Mouse (Mus musculus) ES-E14 (cell line): ENCODE measurements around the gene Tbkbp1. TPM values are rescaled to one million over a fixed set of nuclear protein-coding genes. Genes with fewer than 3 reads are reported as not detected.

ENCODE experiments used
- DNase-seq: peaks from one replicate; pipeline ENCODE4 v3.0.0-alpha.2; 2013; ENCODE audit warnings: low read depth, low spot score
- H3K27ac ChIP-seq: 2 replicates; pipeline ENCODE4 v1.5.1; 2012; ENCODE audit warnings: low read depth, mild to moderate bottlenecking, low read length, moderate library complexity, mixed read lengths; ENCODE audit not compliant: poor library complexity, insufficient read depth, severe bottlenecking
- H3K36me3 ChIP-seq: 2 replicates; pipeline ENCODE4 v1.6.1; 2012; ENCODE audit warnings: mild to moderate bottlenecking, low read length, moderate library complexity, mixed read lengths; ENCODE audit not compliant: control insufficient read depth, poor library complexity, insufficient read depth, severe bottlenecking
- H3K4me1 ChIP-seq, 2 experiments: fragments of 150-350 bp in 1 of 2; sonication (generic) in 1 of 2; 2 replicates each; pipeline ENCODE4 v1.6.1; 2012; ENCODE audit warnings: low read length in 2 of 2, mild to moderate bottlenecking in 1 of 2, mixed read lengths in 1 of 2; ENCODE audit not compliant: control insufficient read depth in 2 of 2, insufficient read depth in 2 of 2, poor library complexity in 1 of 2
- H3K4me3 ChIP-seq, 2 experiments: fragments of 150-350 bp in 1 of 2; sonication (generic) in 1 of 2; 2 replicates each; pipeline ENCODE4 v1.5.1; 2012; ENCODE audit warnings: low read length in 2 of 2, low read depth in 1 of 2, mild to moderate bottlenecking in 1 of 2, mixed read lengths in 1 of 2; ENCODE audit not compliant: insufficient read depth in 1 of 2, poor library complexity in 1 of 2, severe bottlenecking in 1 of 2
- H3K9ac ChIP-seq: 2 replicates; pipeline ENCODE4 v1.6.1; 2012; ENCODE audit warnings: low read depth, mild to moderate bottlenecking, low read length, mixed read lengths; ENCODE audit not compliant: poor library complexity, insufficient read depth, severe bottlenecking
- H3K9me3 ChIP-seq: fragments of 150-350 bp; sonication (generic); 2 replicates; pipeline ENCODE4 v1.6.1; 2012; ENCODE audit warnings: low read depth, mild to moderate bottlenecking, low read length; ENCODE audit not compliant: control insufficient read depth, insufficient read depth
- CHD2 ChIP-seq: IDR thresholded peaks from 2 replicates; pipeline ENCODE4 v1.6.1; 2014; ENCODE audit warnings: mild to moderate bottlenecking, low read depth, low read length, inconsistent platforms
- HCFC1 ChIP-seq: IDR thresholded peaks from 2 replicates; pipeline ENCODE4 v1.6.1; 2012; ENCODE audit warnings: low read length, inconsistent platforms, borderline replicate concordance; ENCODE audit not compliant: insufficient read depth
- MAFK ChIP-seq: IDR thresholded peaks from 2 replicates; pipeline ENCODE4 v1.6.1; 2014; ENCODE audit warnings: mild to moderate bottlenecking, low read depth, low read length, inconsistent platforms; ENCODE audit not compliant: insufficient read depth
- ZC3H11A ChIP-seq: IDR thresholded peaks from 2 replicates; pipeline ENCODE4 v1.6.1; 2012; ENCODE audit warnings: low read depth, mild to moderate bottlenecking, inconsistent platforms, low read length, borderline replicate concordance
- ZNF384 ChIP-seq: IDR thresholded peaks from 2 replicates; pipeline ENCODE4 v1.6.1; 2012; ENCODE audit warnings: low read depth, low read length, inconsistent platforms
- in situ Hi-C, 2 experiments: fragments of 600-800 bp; cut with MboI; formaldehyde crosslinking; loops; one replicate each; pipeline ENCODE4 v1.15.1; 2025; ENCODE audit warnings: low sequenced_read_pairs in 2 of 2, inconsistent platforms in 1 of 2; ENCODE audit not compliant: unreplicated experiment in 2 of 2
- total RNA-seq: library from RNA; depleted of rRNA; stranded (reverse); fragments of 300-350 nt; gene quantifications from 2 replicates; pipeline ENCODE4 v1.2.3, GENCODE M21; 2012

Tbkbp1 gene
- total RNA-seq, 1 experiment, result 4.5 TPM

- no peak for DNase-seq
- no peaks in the 10 kb centered on the region for H3K9me3 ChIP-seq
- TF ChIP-seq MAFK, result no peak
- no peak for TF ChIP-seq HCFC1
- no peak for TF ChIP-seq CHD2
- TF ChIP-seq ZC3H11A, result no peak
- no peak for TF ChIP-seq ZNF384
- peaks cover 4 to 7% of the 10 kb centered on the region in 2 experiments; a peak in 3 of 4 replicates for H3K4me1 ChIP-seq
- H3K9ac ChIP-seq, result no peak overlapping the region
- H3K27ac ChIP-seq, result no peak overlapping the region
- H3K4me3 ChIP-seq, result no peak overlapping the region; a peak in 1 of 4 replicates
- peaks cover 46% of the 10 kb centered on the region for H3K36me3 ChIP-seq
- in situ Hi-C loops, result no loop called here
Observed at GRCm38 (mm10) chr11:97184875-97185274, 33.6 kb upstream of the Tbkbp1 start.

- in situ Hi-C loops, result no loop called here
- Histone ChIP-seq H3K4me3 (no peak overlapping the region), H3K9me3 (no peaks in the 10 kb centered on the region), H3K27ac (no peak overlapping the region), H3K9ac (no peak overlapping the region), H3K36me3 (peaks cover 58% of the 10 kb centered on the region), H3K4me1 (peaks cover 4 to 5% of the 10 kb centered on the region in 2 experiments; a peak in 3 of 4 replicates)
- no peak for TF ChIP-seq ZNF384
- TF ChIP-seq MAFK, result no peak
- no peak for TF ChIP-seq CHD2
- TF ChIP-seq HCFC1, result no peak
- no peak for TF ChIP-seq ZC3H11A
- DNase-seq, result no peak
Observed at GRCm38 (mm10) chr11:97182446-97182845, 31.2 kb upstream of the Tbkbp1 start.

- peaks cover 0 to 4% of the 10 kb centered on the region in 2 experiments; a peak in 3 of 4 replicates for H3K4me1 ChIP-seq
- no peak overlapping the region for H3K9ac ChIP-seq
- TF ChIP-seq CHD2 (no peak), HCFC1 (no peak), ZC3H11A (no peak), MAFK (no peak), ZNF384 (no peak)
- peaks cover 67% of the 10 kb centered on the region for H3K36me3 ChIP-seq
- no peak overlapping the region for H3K27ac ChIP-seq
- DNase-seq, result no peak
- H3K9me3 ChIP-seq, result no peaks in the 10 kb centered on the region
- H3K4me3 ChIP-seq, result no peak overlapping the region
- in situ Hi-C loops, result no loop called here
Observed at GRCm38 (mm10) chr11:97181061-97181460, 29.8 kb upstream of the Tbkbp1 start.

GRCm38 (mm10) chr11:97178198-97178597 lies 26.9 kb upstream of the Tbkbp1 start:
- Histone ChIP-seq H3K36me3 (peaks cover 75% of the 10 kb centered on the region), H3K27ac (no peak overlapping the region), H3K4me3 (no peak overlapping the region), H3K9ac (no peak overlapping the region), H3K4me1 (peaks cover 0 to 6% of the 10 kb centered on the region in 2 experiments; a peak in 2 of 4 replicates), H3K9me3 (no peaks in the 10 kb centered on the region)
- TF ChIP-seq CHD2, result no peak
- no peak for TF ChIP-seq ZC3H11A
- no peak for TF ChIP-seq ZNF384
- TF ChIP-seq MAFK, result no peak
- TF ChIP-seq HCFC1, result no peak
- no peak for DNase-seq
- in situ Hi-C loops, result no loop called here

- Histone ChIP-seq H3K4me3 (no peak overlapping the region), H3K27ac (no peak overlapping the region), H3K9me3 (no peaks in the 10 kb centered on the region), H3K36me3 (peaks cover 72% of the 10 kb centered on the region), H3K9ac (no peak overlapping the region), H3K4me1 (peaks cover 0 to 2% of the 10 kb centered on the region in 2 experiments; a peak in 1 of 4 replicates)
- TF ChIP-seq ZNF384 (no peak), CHD2 (no peak), HCFC1 (no peak), ZC3H11A (no peak), MAFK (no peak)
- DNase-seq, result no peak
- in situ Hi-C loops, result no loop called here
Observed at GRCm38 (mm10) chr11:97176851-97177250, 25.6 kb upstream of the Tbkbp1 start.
